Mouse (Mus musculus) thymus, adult 2 months (tissue): Measurements from ENCODE around the gene Rbfox3. TPM values are rescaled to one million over a fixed set of nuclear protein-coding genes. Genes with fewer than 3 reads are reported as not detected.

Experiments used
- DNase-seq: peaks from one replicate; pipeline ENCODE4 v3.0.0; 2021
- H3K27ac ChIP-seq: fragments of 200-500 bp; 2 replicates; pipeline ENCODE4 v1.5.1; 2012; ENCODE audit warnings: low read length, control low read depth; ENCODE audit not compliant: control insufficient read depth, insufficient read depth
- H3K27me3 ChIP-seq: fragments of 200-500 bp; 2 replicates; pipeline ENCODE4 v1.6.1; 2012; ENCODE audit warnings: mild to moderate bottlenecking, low read length, moderate library complexity, mixed read lengths; ENCODE audit not compliant: control insufficient read depth, insufficient read depth
- H3K36me3 ChIP-seq: fragments of 200-500 bp; 2 replicates; pipeline ENCODE4 v1.6.1; 2012; ENCODE audit warnings: mild to moderate bottlenecking, low read length, moderate library complexity; ENCODE audit not compliant: control insufficient read depth, insufficient read depth
- H3K4me1 ChIP-seq: fragments of 200-500 bp; replicated peaks from 2 replicates; pipeline ENCODE4 v1.6.1; 2012; ENCODE audit warnings: low read length; ENCODE audit not compliant: control insufficient read depth, insufficient read depth
- H3K4me3 ChIP-seq: fragments of 200-500 bp; 2 replicates; pipeline ENCODE4 v1.5.1; 2012; ENCODE audit warnings: mild to moderate bottlenecking, low read length, control low read depth, moderate library complexity; ENCODE audit not compliant: control insufficient read depth, insufficient read depth
- CTCF ChIP-seq: fragments of 200-500 bp; IDR thresholded peaks from 2 replicates; pipeline ENCODE4 v1.5.1; 2012; ENCODE audit warnings: mild to moderate bottlenecking, control low read depth, low read length, moderate library complexity, borderline replicate concordance; ENCODE audit not compliant: control insufficient read depth, poor library complexity, insufficient read depth; ENCODE audit errors: extremely low read depth
- POLR2A ChIP-seq: fragments of 200-500 bp; IDR thresholded peaks from 2 replicates; pipeline ENCODE4 v1.6.1; 2012; ENCODE audit warnings: mild to moderate bottlenecking, low read length, control low read depth, moderate library complexity; ENCODE audit not compliant: control insufficient read depth, poor library complexity, insufficient read depth; ENCODE audit errors: extremely low read depth
- WGBS: fragments of 180-500 bp; shearing (Covaris S2); methylation state at CpG from one replicate; pipeline ENCODE4 v1.1.7; 2018; 5-methylcytosine and 5-hydroxymethylcytosine counted together
- polyA plus RNA-seq: library from polyadenylated mRNA; depleted of rRNA; stranded (reverse); fragments of >200 nt; gene quantifications from 2 replicates; pipeline ENCODE4 v1.2.3, GENCODE M21; 2012; rRNA removed

The Rbfox3 gene
- polyA plus RNA-seq, 1 experiment = 0.50 TPM

DNA sequence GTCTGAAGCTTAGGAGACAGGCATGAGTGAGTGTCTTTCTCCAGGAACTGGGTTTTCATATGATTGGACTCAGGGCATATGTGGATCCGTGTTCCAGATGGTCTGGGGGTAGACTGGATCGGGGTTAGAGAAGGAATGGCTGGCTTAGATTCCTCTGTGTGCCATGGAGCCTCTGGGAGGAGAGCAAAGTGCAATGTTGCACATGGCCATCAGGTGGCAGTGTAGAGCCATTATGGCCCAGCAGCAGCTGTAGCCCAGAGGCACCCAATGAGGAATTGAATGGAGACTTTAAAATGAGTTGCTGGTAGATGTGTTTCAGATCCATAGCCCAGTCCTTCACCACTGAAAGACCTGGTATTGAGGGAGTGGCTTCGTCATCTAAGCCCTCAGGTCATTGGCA, 465.6 kb downstream of the Rbfox3 start:
- H3K27ac ChIP-seq = no peak overlapping the region
- H3K4me3 ChIP-seq = no peak overlapping the region
- DNase-seq = peak; percentile 73
- TF ChIP-seq CTCF = peak; percentile 78; the same call in 1 of the 2 replicates
- no peak for TF ChIP-seq POLR2A
- 16% methylated on average over 3 of the region's 3 CpGs for WGBS
- no peaks in the 10 kb centered on the region for H3K27me3 ChIP-seq
- no peaks in the 10 kb centered on the region for H3K36me3 ChIP-seq
- H3K4me1 ChIP-seq = no peaks in the 10 kb centered on the region

DNA sequence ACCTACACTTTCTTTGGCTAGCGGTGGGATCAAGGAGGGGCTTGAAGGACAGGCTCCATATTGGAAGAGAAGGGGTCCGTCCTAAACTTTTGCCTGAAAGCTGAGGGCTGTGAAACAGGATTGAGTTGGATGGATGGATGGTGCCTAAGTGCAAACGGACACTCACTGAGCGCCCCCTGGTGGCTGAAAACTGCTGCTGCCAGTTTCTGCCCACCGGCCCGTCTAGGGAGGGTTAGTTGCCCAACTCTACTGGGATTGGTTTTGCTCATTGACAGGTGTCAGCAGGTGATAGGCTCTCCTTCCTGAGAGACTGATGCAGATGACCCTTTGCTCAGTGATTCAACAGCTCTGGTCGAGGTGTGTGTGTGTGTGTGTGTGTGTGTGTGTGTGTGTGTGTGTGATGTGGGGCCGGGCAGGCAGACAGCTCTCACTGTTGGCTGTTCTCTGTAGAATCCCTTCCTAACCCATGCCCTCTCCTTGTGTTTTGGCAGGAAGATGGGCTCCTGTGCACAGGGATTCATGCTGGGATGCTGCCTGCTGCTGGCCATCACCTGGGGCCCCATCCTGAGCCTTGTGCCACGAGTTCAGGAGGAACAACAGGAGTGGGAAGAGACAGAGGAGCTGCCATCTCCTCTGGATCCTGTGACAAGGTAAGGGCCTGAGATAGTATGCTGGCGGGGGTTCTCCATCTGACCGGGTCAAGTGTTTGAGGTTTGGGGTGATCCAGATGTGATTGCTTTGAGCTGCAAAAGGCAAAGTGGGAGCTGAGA, 468.0 kb downstream of the Rbfox3 start:
- H3K27ac ChIP-seq = no peak overlapping the region
- WGBS = 40% methylated on average over 11 of the region's 11 CpGs
- no peaks in the 10 kb centered on the region for H3K4me1 ChIP-seq
- TF ChIP-seq POLR2A (no peak), CTCF (peak; percentile 89)
- peak; percentile 71 for DNase-seq
- H3K36me3 ChIP-seq = no peaks in the 10 kb centered on the region
- H3K4me3 ChIP-seq = no peak overlapping the region
- H3K27me3 ChIP-seq = no peaks in the 10 kb centered on the region

DNA sequence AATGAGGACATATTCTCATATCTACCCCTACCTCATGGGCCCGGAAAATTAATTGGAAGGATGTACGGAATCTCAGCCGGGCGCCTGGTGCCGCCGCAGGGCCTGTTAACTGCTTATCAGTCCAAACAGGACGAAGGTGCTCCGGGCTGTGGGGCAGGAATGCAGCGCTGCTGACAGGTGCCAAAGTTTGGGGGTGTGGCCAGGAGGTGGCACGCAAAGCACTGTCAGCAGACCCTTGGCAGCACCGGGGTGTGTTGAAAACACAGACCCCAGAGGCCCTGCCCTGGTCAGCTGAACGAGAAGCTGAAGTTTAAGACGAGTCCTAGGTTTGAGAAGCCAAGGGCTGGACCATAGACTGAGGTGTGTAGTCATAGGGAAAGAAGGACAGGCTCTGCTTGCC, 468.7 kb downstream of the Rbfox3 start:
- Histone ChIP-seq H3K27me3 (no peaks in the 10 kb centered on the region), H3K4me1 (no peaks in the 10 kb centered on the region), H3K27ac (no peak overlapping the region), H3K36me3 (no peaks in the 10 kb centered on the region), H3K4me3 (no peak overlapping the region)
- no peak for TF ChIP-seq POLR2A
- no peak for DNase-seq
- 92% methylated on average over 13 of the region's 13 CpGs for WGBS

Other genes with a start within 250 kb of the Rbfox3 start
- 0.11 and 0.17 TPM in 2 replicates for gene Enpp7, start 76.6 kb upstream of the Rbfox3 start, polyA plus RNA-seq
- 20.6 and 22.5 TPM in 2 replicates for gene Cbx2, start 111.4 kb upstream of the Rbfox3 start, polyA plus RNA-seq
- 8.1 and 8.2 TPM in 2 replicates for gene Cbx8, start 129.4 kb upstream of the Rbfox3 start, polyA plus RNA-seq
- 54.7 and 56.8 TPM in 2 replicates for gene Cbx4, start 174.6 kb upstream of the Rbfox3 start, polyA plus RNA-seq